Mouse (Mus musculus): ENCODE measurements around the gene Adcyap1r1.

Adcyap1r1 gene

DNA sequence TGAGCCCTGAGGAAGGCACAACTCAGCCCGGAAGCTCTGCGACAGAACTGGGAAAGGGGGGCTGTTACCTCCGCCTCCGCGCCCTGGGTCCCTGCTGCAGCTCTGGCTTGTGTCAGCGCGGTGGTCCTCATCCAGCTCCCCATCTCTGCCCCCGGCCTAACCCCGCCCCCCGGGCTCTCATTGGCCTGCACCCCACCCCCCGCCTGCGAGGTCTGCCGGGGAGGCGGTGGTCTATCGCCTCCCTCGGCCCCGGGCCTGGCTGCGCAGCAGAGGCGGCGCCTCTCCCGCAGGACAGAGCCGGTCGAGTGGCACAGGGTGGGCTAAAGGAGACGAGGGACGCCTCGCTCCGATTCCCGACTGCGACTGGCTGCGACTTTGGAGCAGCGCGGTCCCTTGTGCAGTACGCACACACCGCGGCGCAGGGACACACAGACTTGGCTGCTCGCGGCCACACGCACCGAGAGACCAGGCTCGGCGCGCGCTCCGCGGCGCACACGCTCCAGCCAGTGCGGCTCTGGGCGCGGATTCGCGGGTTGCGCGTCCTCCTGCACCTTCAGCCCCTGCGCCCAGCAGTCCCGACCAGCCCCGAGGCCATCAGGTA, at the start of gene Adcyap1r1:
Gene Adcyap1r1 (plus strand): TSS at position 208 of the 601 bp plus-strand sequence.
- no peak for DNase-seq

DNA sequence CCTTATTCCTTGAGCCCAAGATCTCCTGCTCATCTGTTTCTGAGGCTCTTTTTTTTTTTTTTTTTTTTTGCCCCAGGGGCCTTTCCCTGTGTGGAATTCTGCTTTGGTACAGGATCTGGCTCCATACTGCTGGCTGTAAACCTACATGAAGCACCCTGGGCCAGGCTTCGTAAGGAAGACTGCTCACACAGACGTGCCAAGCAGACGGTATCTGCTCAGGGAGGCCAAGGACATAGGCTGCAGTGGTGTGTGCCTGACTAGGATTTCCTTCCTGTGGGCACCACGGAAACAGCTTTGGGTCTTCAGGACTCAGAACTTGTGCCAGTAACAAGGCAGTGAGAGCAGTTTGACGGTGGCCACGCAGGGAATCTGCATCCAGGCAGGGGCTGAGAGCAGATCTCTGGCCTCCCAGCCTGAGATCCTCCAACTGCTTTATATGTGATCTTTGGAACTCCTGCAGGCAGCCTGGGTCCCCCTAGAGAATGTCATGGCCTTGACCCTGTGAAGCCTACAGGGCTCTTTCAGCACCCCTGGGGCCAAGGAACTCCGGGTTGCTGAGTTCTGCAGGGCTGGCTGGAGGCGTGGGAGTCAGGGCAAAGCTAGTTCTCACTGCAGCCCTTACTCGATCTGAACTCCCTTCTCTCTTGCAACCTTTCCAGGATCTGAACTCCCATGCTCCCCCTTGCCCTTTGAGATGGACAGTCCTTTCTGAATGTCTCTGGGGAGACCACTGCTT, 49.6 kb upstream of the Adcyap1r1 start:
- no peak for DNase-seq

DNA sequence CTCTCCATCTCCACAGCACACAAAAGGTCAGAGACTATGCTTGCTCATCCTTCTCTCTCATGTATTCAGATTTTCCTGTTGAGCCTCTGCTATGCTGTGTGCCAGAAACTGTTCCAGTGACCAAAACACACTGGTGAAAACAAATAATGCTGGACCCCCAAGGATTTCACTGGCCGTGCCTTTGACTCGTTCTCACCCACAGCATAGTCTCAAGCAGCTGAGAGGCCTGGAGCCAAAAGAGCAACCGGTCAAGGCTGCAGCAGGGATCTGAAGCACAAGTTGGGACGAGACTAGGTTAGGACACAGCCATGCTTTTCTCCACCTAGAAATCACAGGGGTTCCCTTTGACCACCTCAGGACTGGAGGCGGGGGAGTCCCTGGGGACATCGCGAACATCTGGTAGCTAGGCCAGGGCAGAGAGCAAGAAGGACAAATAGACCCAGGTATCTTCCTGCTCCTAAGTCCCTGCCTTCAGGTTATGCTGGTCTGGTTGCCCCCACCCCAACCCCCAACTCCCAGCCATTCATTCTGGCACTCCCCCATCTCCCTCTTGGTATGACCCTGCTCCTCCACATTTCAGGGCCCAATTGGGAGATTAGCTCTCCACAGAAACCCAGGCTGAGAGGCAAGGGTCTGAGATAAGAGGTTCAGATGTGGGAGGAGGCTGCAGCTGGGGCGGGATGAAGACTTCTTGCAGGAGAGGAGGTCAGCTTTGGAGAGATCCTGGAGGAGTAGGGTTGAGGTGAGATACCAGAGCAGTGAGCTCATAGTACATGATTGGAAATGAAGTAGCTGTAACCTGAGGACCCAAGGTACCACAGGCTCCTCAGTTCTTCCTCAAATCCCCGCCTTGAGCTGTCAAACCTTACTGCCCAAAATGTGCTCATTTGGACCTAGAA, 48.1 kb upstream of the Adcyap1r1 start:
- no peak for DNase-seq

DNA sequence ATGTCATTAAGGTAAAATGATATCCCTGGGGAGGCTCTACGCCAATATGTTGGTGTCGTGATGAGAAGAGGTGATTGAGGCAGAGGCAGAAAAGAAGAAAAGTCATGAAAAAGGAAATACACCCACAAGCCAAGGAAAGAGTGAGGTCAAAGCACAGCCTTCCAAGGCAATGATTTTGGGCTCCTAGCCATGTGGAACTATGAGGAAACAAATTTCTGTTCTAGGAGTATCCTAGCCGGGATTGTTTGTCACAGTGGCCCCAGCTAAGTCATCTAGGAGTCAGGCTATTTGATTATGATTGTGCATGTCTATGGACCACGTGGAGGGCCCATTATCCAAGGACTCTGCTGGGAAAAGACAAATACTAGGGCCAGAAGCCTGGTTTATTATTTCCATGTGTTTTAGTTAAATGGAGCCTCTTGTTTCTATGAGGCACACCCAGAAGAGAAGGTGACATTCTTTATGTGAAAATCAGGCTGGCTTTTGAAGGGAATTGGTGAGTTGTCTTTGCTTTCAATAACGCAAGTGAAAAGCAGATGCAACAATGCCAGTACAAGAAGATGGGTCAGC, 47.3 kb upstream of the Adcyap1r1 start:
- no peak for DNase-seq

DNA sequence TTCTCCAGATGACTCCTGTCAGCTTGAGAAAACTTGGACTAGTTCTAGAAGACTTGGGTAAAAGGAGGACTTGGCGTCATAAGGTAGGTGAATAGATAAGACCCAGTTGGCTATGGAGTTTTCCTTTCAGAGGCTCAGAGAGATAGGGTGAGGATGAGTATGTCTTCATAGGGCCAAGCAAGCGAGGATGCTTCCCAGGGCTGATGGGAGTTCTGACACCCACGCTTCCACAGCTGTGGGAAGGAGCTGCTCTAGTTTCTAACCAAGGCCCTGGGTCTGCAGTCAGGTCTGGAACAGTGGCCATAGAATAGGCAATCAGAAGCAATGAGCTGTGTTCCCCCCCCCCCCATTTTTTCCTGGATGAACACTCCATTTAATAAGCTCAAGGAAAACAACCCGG, 44.4 kb upstream of the Adcyap1r1 start:
- DNase-seq = no peak

DNA sequence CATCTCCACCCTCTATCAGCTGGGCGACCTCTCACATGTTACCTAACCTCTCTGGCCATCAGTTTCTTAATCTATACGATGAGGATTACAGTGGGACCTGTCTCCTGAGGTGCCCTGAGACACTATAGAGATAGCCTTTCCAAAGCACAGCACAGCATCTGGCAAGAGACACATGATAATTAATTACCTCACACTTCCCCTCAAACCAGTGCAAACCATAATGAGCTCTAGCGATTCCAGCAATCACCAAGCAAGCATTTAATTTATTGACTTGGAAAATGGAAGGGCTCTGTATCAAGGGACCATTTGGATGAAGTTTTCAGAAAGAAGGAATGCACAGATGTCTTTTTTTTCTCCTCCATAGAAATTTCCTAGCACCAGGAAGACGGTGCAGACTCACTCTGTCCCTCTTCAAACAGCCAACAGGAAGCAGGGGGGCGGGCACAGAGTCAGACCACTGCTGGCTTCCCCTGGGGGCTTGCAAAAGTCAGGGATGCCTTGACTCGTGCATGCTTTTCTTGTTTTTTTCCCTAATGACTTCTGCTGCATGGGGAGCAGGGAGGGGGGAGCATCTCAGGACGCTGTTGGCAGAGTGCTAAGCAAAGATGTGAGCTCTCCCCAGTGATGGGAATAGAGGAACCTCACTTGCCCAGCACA, 41.5 kb upstream of the Adcyap1r1 start:
- DNase-seq = no peak

DNA sequence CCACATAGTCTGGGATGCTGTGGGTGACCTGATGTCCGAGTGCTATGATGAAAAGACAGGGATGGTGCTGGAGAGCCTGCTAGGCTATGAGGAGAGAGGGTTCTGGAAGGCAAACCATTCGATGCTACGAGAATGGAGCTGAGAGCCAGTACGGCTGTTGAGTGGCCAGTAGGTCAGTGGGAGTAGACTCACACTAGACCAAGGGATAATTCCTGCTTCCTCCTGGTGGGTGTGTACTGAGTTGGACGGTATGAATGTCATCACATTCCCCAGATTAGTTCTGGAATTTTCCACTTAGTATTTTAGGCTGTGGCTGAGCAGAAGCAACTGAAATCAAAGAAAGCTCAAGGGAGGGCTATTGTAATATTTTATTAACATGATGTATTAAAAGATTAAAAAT, 40.8 kb upstream of the Adcyap1r1 start:
- DNase-seq = no peak

DNA sequence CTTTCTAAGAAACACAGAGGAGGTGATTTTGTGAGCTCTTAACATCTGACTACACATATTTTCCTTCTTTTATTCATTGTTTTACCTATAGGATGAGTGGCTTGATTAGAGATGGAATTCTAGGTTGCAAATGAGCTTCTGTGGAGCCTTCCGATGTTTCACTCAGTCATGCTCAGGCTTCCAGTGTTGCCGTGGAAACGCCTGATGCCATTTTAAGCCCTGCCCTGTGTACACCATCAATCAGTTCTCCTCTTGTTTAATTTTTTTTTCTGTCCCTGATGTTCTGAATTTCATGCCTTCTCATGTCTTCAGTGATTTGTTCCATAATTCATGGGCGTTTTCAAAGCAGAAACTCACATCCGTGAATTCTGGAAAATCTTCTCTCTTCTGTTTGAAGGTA, 35.6 kb upstream of the Adcyap1r1 start:
- no peak for DNase-seq

DNA sequence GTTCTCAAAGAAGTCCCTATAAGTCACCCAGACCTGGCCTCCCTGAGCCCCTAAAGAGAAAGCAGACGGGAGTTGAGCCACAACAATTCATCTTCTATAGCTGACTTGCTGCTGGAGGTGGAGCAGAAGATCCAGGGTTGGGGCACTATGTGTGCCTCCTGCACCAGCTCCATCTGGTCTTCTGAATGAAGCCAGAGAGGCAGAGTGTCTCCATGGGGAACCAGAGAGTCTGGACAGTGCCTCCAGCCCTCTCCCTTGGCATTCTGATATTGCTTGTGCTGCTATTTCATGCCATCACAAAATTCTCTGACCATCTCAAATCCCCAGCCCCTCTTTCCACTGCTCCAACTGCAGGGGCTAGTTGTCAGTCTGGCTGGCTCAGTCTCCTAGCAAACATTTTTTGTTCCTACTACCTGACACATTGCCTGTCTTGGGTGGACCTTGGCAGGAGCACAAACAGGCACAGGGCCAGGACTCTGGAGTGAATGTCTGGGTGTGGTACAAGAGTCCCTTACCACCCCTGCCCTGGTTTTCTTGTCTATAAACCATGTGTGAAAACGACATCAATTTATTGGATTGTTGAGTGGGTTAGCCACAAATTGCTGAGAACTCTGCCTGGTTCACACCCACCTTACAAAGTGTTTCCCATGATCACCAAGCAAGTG, 32.9 kb upstream of the Adcyap1r1 start:
- DNase-seq = no peak

DNA sequence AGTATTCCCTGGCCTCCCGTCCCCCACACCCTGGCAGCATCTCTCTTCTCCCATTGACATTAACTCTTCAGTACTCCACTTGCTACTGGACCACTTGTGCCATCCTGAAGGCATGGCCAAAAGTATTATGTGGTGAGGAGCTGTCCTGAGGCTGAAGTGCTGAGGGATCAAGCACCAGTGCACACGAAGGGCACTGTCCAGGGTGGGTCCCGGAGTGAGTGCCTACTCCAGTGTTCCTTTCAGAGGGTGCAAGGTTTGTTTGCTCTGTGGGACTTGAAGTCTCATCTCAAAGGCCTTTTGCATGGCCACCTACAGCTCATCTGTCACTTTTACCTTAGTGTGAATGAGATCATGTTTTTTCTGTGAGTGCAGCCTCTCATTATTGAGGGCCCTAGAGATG, 31.4 kb upstream of the Adcyap1r1 start:
- no peak for DNase-seq

DNA sequence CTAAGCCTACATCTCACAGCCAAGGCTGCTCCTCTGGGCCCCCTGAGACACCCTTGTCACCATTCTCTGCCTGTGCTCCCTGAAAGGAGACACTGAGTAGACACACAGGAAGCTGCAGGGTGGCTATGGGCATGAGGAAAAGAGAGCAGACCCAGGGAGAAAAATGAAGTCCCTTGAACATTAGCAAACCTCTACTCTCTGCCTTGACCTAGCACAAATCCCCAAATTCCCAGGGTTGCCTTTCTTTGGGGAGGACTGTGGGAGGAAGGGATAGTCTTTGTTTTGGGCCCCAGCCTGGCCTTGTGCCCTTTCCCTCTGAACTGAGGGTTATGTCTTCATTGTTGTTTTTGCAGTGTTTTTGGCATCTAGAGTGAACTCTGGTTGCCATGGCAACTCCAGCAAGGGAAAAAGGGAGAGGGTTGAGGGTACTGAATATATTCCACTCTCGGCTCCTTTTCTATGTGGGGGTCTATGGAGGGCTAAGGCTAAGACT, 30.9 kb upstream of the Adcyap1r1 start:
- DNase-seq = no peak

DNA sequence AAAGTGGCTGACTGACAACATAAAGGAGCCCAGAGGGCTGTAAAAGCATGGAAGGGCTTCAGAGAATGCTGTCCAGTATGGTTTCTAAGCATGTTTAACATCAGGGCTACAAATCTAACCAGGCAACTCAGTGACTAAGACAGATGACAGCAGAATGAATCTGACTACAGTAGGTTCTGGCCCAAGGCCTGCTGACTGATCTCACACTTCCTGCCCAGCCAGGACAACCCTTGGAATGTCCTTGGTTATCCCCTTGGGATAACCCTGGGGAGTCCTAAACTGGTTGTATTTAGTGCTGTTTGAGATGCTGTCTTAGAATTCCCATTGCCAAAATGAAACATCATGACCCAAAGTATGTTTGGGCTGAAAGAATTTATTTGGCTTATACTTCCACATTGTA, 19.7 kb upstream of the Adcyap1r1 start:
- no peak for DNase-seq

DNA sequence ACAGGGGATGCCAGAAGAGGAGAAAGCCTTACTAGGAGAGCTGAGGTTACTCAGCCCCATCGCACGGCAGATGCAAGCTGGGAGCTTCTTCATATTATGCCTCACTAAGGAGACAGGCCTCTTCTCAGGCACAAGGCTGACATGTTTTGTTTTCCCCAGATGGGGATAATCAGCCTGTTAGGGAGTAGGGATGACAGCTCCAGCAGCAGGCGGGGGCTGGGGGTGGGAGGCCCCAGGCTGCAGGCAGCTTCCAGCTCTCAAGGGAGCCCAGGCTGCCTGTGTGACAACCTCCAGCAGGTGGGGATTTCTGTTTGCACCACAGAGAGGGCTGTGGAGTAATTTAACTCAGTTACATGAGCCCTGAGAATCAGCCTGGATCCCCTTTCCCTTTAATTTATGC, 17.4 kb upstream of the Adcyap1r1 start:
- peak; percentile 5 for DNase-seq

DNA sequence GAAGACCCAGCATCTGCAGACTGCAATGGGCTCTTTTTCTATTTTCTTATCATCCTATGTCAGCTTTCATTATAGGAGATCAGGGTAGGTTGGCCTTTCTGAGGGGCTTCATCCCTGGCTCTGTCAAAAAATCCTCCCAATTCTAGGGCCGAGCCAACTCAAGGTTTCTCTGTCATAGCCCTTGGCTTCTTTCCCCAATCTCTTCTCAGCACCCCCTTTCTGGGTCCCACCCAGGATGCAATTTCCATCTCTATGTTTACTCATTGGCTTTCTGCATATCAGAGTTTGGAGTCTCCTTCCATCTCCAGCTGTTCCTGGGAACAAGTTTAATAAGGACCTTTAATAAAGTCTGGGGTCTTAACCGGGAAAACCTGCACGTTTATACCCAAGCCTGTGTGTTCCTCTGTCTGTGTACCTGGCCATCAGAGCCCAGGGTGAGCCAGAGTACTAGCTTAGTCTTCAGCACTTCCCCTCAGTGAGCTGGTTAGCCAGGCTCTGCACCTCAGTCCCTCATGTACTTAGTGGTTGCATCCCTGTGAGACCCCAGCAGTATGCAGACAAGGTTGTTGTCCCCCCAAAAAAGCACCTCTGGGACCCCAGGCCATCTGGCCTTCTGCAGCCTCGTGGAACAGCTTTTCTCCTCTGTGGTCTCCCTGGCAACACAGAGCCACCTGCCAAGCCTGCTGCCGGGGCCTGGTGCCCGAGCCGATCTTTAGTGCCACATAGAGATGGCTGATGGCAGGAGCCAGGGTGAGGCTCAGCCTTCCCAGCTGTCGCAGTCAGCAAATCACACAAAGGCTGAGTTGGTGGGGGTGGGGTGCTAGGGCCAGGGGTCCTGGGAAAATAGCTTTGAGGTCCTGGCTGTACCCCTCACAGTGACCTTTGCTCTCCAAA, 16.3 kb upstream of the Adcyap1r1 start:
- DNase-seq = no peak

DNA sequence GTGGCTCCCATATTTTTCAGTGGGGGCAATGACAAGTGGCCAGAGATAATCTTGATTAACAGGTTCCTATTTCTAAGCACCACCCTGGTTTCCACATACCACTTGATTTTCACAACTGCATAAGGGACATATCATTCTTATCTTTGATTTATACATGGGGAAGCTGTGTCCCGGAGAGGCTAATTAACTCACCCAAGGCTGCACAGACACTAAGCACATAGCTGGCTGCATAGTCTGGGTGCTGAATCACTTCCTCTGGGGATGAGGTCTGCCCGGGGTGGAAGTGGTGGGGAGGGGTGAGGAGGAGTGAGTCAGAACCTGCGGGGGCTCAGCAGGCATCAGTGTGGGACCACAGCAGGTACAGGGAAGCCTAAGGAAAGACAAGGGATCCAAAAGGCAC, 13.9 kb upstream of the Adcyap1r1 start:
- DNase-seq = no peak

DNA sequence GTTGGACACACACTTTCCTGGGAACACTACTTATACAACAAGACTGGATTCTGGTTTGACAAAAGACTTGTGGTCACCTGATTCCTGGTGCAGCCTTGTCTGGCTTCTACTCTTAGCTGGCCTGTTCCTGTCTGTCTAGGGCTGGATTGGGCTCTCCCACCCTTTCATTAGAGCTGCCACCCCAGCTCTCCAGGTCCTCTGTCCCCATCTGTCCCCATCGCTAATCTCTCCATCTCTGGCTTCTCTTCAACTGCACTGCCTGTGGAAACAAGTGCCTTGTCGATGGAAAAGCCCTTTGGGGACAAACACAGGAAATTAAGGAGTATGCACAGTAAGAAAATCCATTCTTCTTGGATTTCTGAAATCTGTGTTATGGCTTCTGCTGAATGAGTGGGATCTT, 12.9 kb upstream of the Adcyap1r1 start:
- DNase-seq = no peak

DNA sequence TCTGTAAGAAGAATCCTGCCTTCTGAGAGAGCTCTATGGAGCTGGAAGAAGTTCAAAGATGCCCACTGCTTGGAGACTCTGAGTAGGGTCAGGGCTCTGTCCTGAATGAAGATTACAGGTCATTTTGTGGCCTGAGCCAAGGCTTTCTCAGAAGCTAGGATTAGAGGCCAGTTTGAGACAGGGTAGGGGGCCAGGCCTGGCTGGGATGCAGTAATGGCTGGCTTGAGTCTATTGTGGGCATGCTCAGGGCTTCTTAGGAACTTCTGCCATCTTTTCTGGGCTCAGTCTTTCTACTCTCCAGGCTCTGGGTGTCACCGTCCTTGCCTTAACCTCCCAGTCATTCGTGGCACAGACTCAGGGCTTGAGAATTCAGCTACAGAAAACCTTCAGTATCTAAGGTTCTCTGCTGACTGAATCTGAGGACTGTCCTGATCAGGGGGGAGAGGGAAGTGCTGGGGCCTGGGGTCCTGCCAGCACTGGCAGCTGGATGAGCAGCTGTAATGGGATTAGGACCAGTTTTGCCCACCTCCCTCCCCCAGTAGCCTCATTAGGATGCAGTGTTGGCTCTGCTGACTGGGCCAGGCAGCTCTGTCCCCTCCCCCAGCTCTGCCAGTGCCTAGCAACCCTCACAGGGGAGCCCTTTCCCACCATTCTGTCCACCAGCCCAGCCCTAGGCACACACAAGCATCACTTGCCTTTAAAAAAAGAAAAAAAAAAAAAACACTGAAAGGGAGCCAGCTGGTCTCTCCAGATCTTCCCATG, 7.7 kb upstream of the Adcyap1r1 start:
- DNase-seq = no peak

DNA sequence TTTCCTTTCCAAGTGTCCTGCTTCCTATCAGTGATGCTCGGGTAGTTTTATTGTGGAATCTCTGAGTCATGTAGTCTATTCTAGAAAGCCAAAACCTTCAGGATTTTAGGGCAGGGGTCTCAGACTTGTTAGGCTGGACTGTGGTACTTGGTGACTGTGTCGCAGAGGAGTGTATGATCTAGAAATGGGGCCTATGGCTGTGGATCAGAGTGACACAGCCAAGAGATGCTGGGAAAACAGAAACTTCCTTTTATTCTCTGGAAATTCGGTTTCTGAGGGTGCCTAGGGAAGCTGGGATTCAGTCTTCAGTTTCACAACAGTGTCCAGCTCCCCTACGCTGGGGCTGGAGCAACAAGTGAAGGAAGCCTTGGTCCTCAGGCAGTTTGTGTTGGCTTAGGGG, 7.1 kb upstream of the Adcyap1r1 start:
- no peak for DNase-seq

DNA sequence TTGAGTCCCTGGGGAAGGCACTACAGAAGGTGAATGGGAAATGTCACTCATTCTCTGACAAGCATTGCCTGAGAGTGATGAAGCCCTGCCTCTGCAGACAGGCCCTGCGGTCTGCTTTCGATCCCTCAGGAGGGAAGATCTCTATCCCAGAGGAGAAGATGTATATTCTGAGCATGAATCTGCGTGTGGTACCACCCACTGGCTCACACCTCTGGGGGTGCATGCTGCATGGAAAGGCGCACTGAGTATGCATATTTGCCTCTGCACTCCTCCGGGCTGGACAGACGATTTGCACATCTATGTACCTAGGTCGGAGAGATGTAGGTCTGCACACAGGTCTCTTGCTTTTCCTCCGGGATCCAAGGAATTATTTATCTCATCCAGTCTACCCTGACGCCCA, 3.6 kb upstream of the Adcyap1r1 start:
- no peak for DNase-seq

DNA sequence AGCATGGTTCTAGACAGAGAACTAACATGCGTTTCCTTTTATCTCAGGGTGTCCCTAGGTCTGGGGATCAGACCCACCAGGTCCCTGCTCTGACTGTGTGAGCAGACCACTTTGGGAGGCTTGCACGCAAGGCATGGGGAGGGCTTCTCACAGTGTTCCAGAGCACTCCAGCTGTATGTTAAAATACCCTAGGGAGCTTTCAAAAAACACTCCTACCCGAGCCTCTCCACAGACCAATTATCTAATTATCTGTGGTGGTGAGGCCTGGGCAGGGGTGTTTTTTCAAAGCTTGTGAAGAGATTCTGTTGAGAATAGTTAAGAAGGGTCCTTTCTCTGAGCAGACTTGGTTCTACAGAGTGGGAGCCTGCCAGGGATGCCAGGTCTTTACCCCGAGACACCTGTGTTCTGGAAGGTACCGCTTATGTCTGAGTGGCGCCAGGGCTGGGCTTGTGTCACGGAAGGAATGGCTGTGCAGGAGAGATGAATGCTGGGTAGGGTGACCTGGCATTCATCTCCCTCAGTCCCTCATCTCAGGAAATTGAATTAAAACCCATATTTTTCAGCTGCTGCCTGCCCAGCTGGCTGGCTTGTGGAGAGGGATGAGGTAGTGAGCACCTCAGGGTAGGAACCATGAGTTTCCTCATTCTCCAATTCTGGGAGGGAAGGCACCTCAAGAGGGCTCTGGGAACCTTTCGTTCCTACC, 2.7 kb upstream of the Adcyap1r1 start:
- no peak for DNase-seq

Data from kidney, adult 18-20 months (tissue).